29 mouse cellular contexts compared by ENCODE assay signal in genomic region chr12:27089206-27089605, GRCm38 (mm10).
"Had no signal": no experiment of that assay in that cellular context is flagged by ENCODE, and none has a peak within 500 bp of the region (broad histone marks: within the 10 kb centered on the region; RNA-seq: fewer than 3 reads in every experiment).

No protein-coding gene starts in this region.

- H3K36me3 ChIP-seq: limb, embryonic 10.5 days; limb, embryonic 12.5 days; limb, embryonic 13.5 days; limb, embryonic 15.5 days; liver, embryonic 12.5 days; liver, embryonic 13.5 days; liver, embryonic 15.5 days; lung, embryonic 15.5 days; neural tube, embryonic 12.5 days had no signal

- H3K9ac ChIP-seq: limb, embryonic 12.5 days; limb, embryonic 13.5 days; limb, embryonic 15.5 days; liver, embryonic 12.5 days; liver, embryonic 13.5 days; liver, embryonic 14.5 days; liver, embryonic 15.5 days; liver, postnatal 0 days; lung, embryonic 14.5 days; lung, embryonic 15.5 days; midbrain, embryonic 12.5 days; neural tube, embryonic 12.5 days had no signal

- H3K27ac ChIP-seq: left cerebral cortex, adult 2 months; limb, embryonic 10.5 days; limb, embryonic 12.5 days; limb, embryonic 13.5 days; limb, embryonic 15.5 days; liver, embryonic 12.5 days; liver, embryonic 13.5 days; liver, embryonic 14.5 days; liver, embryonic 15.5 days; lung, embryonic 15.5 days; macrophage; midbrain, embryonic 12.5 days; neural tube, embryonic 12.5 days had no signal

- DNase-seq: left cerebral cortex, postnatal 4 days; liver; liver, embryonic 13.5 days; liver, postnatal 0 days; lung, adult 18-20 months; lung, adult 2 months; lung, embryonic 14.5 days; lung, postnatal 10 days; lung, postnatal 14 days; lung, postnatal 36 days; lung, postnatal 4 days; midbrain, embryonic 14.5 days had no signal

- ATAC-seq: liver, embryonic 12.5 days; liver, postnatal 0 days; lung, postnatal 0 days; midbrain, embryonic 16.5 days had no signal

- H3K4me3 ChIP-seq: left cerebral cortex, adult 2 months; limb, embryonic 10.5 days; limb, embryonic 12.5 days; limb, embryonic 13.5 days; limb, embryonic 15.5 days; liver, embryonic 12.5 days; liver, embryonic 13.5 days; liver, embryonic 15.5 days; lung, embryonic 15.5 days; megakaryocyte, embryonic 14.5 days; midbrain, embryonic 12.5 days; myocyte; neural tube, embryonic 12.5 days had no signal

- H3K27me3 ChIP-seq: limb, embryonic 12.5 days; limb, embryonic 13.5 days; limb, embryonic 15.5 days; liver, embryonic 12.5 days; liver, embryonic 13.5 days; liver, embryonic 15.5 days; lung, embryonic 15.5 days; megakaryocyte, embryonic 14.5 days; midbrain, embryonic 12.5 days; neural tube, embryonic 12.5 days had no signal

- H3K9me3 ChIP-seq: limb, embryonic 10.5 days; limb, embryonic 15.5 days; liver, embryonic 12.5 days; liver, embryonic 13.5 days; liver, embryonic 15.5 days; lung, embryonic 15.5 days had no signal

- H3K4me2 ChIP-seq: limb, embryonic 12.5 days; limb, embryonic 13.5 days; limb, embryonic 15.5 days; liver, embryonic 11.5 days; liver, embryonic 12.5 days; liver, embryonic 13.5 days; liver, embryonic 15.5 days; lung, embryonic 14.5 days; lung, embryonic 15.5 days; midbrain, embryonic 12.5 days; neural tube, embryonic 12.5 days had no signal

- H3K4me1 ChIP-seq: limb, embryonic 15.5 days; liver, embryonic 12.5 days; liver, embryonic 13.5 days; liver, embryonic 15.5 days; lung, embryonic 15.5 days; megakaryocyte, embryonic 14.5 days had no signal
